Mouse (Mus musculus) adrenal gland (tissue): ENCODE results near the gene Armc8.

ENCODE experiments used
- intact Hi-C: fragments of 180-260 bp; cut with DNase I; formaldehyde crosslinking; loops from one replicate; pipeline ENCODE4 v1.15.1; 2025

Armc8 gene

GRCm38 (mm10) chr9:99449886-99450647, 118.6 kb downstream of the Armc8 start:
- intact Hi-C loops, result loop anchor here (5.0 to 10.0 kb wide), 3 partner anchors 73 to 388 kb away; partner anchors contain the start of gene Cep70

DNA sequence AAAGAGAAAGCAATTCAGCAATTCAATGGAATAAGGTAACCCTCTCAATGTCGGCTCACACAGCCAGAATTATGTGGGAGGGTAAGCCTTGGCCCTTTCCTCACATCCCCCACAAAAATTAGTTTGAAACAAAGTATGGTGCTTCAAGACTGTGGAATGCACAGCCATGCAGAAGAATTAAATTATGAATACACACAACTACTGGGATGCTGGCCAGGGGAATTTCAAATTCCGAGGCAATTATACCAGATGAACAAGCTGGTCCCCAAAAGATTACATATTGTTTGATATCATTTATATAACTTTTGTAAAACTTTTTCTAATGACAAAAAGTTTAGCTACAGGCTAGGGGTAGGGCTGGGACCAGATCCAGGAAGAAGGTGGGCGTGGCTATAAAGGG, 121.4 kb downstream of the Armc8 start:
- intact Hi-C loops, result loop anchor here (10.0 kb wide), 1 partner anchor 203 kb away; the partner anchor contains the start of gene Cep70

- intact Hi-C loops, result loop anchor here (10.0 kb wide), 1 partner anchor 201 kb away; the partner anchor contains the start of gene Cep70
Observed at GRCm38 (mm10) chr9:99446259-99446658, 122.4 kb downstream of the Armc8 start.

DNA sequence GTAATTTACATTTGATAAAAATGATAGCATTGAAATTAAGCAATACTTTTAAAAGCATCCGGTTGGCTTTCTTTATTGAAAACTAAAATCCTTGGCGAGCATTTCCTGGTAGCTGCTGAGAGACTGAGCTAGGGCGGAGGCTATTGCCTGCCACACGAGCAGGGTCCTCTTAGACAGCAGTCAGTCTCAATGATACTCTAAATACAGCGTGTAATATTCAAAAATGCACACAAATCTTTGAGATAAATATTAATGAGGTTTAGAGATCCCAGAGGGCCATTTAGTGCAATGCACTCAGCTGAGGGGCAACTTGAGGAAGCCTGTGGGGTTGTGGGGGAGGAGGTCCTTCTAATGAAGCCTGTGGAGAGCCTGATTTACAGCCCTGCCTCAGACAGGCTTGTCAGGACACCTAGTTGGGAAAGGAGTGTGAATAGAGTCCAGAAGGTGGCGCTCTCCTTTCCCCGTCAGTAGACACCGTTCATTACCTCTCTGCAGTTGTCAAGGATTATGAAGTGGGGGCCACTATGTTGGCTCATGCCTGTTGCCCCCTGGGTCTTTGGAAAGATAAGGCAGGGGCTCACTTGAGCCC, 124.0 kb downstream of the Armc8 start:
- intact Hi-C loops, result loop anchor here (10.0 kb wide), 1 partner anchor 200 kb away; the partner anchor contains the start of gene Cep70

GRCm38 (mm10) chr9:99441647-99442433, 126.9 kb downstream of the Armc8 start:
- intact Hi-C loops, result loop anchor here (10.0 kb wide), 1 partner anchor 197 kb away; the partner anchor contains the start of gene Cep70

DNA sequence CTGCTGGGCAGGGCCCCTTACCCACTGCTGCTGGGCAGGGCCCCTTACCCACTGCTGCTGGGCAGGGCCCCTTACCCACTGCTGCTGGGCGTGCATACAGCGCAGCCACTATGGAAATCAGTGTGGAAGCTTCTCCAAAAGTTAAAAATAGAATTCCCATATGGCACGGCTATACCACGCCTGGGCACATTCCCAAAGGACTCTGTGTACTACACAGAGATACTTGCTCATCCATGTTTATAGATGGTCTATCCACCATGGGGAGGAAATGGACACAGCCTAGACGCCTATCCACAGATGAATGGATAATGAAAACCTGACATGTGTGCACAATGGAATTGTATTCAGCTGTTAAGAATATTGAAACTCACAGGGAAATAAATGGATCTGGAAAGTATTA, 127.8 kb downstream of the Armc8 start:
- intact Hi-C loops, result loop anchor here (10.0 kb wide), 1 partner anchor 196 kb away; the partner anchor contains the start of gene Cep70

GRCm38 (mm10) chr9:99439064-99439463, 129.6 kb downstream of the Armc8 start:
- intact Hi-C loops, result loop anchor here (5.0 kb wide), 1 partner anchor 47 kb away; no protein-coding TSS in a partner anchor

DNA sequence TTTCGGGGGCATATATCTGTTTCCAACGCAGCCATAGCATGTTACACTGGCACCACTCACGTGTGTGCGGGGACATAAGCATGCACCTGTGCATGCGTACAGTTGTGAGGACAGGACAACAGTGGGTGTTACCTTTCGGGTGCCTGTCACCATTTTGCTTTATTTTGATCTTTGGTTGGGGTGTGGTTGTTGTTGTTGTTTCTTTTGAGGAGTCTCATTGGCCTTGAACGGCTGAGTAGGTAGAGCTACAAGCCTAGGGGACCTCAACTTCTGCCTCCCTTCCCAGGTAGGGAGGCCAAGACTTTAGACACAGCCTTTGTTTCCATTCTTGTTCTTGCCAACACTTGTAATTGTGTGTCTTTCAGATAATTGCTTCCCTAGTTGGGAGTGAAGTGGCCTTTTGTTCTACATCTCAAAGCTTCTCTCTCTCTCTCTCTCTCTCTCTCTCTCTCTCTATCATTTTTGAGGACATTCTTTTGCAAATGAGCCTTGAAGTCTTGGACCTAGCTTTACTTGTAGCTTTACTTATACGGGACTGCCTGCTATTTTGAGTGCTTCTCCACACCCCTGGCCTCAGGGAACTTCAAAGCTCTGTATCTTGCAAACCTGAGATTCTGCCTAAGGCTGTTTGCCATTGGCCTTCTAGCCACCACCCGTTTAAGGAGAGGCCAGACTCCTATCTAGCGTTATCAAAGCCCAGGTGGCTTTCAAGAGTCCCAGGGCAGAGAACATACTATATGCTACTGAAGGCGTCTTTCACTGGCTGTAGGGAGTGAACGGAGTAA, 130.7 kb downstream of the Armc8 start:
- intact Hi-C loops, result loop anchor here (5.0 kb wide), 1 partner anchor 46 kb away; no protein-coding TSS in a partner anchor

- intact Hi-C loops, result loop anchor here (5.0 kb wide), 1 partner anchor 45 kb away; no protein-coding TSS in a partner anchor
Observed at GRCm38 (mm10) chr9:99437031-99437764, 131.5 kb downstream of the Armc8 start, which contains the start of gene Mras. TSS of gene Mras (minus strand) at chr9:99437381.

DNA sequence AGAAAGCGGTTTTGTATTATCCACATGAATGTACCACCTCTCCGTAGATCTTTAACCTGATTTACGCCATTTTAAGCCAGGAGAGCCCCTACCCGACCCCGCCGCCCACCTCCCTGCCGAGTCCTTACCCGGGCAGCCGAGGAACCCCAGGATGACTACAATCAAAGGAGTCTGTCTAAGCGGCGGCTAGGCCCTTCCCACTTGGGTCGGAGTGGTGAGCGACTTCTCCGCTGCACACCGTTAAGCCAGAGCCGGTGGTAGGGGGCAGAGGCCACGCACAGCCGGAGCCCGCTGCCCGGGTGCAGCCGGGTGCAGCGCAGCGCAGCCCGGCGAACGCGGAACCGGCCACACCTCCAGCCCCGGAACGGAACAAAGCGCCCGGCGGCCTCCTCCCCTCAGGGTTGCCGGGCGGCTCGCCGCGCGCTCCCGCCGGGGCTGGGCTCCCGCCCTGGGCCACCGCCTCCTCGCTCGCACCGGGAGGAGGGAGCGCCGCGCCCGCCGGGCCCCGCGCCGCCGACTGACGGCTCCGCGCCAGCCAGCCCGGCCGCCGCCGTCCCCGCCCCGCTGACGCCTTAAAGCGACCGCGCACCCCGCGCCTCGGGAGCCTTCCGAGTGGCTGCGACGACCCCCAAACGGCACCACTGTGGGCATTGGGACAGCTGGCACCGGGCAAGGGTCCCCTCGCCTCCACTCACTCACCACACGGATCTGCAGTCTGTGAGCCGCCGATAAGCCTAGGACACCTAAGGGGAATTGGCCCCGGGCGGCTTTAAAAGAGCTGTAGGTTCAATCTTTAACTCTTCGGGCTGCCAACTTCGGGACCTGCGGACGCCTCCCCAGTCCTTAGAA, 132.3 kb downstream of the Armc8 start:
- intact Hi-C loops, result loop anchor here (5.0 kb wide), 1 partner anchor 44 kb away; no protein-coding TSS in a partner anchor

GRCm38 (mm10) chr9:99435619-99436181, 133.0 kb downstream of the Armc8 start:
- intact Hi-C loops, result loop anchor here (5.0 kb wide), 1 partner anchor 43 kb away; no protein-coding TSS in a partner anchor

DNA sequence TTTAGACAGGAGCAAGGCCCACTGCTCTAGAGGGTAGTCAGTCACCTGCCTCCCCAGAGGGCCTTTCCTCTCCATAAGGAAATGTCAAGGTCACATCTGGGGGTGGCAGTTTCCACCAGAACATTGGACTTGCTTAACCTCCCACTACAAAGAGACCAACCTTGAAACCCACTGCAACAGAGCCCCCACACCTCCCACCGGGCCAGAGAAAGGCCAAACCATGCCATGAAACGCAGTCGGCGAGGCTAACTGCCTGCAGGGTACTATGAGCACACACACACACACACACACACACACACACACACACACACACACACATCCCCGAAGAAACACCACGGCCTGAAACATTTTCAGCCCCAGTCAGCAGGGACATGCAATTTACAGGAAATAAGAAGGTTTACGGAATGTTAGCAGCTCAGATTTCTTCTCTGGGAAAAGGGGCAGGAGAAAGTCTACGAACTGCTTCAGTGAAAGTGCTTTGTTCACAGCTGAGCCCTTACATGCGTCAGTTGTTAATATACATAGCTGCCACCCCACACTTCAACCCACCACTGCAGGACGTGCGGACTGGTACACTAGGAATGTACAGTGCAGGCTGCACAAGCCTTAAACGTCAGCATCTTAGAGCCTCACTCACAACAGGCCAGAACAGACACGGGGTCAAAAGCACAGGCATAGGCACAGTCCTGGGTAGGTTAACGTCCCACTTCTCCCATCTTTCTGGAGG, 133.6 kb downstream of the Armc8 start:
- intact Hi-C loops, result loop anchor here (5.0 kb wide), 1 partner anchor 43 kb away; no protein-coding TSS in a partner anchor

DNA sequence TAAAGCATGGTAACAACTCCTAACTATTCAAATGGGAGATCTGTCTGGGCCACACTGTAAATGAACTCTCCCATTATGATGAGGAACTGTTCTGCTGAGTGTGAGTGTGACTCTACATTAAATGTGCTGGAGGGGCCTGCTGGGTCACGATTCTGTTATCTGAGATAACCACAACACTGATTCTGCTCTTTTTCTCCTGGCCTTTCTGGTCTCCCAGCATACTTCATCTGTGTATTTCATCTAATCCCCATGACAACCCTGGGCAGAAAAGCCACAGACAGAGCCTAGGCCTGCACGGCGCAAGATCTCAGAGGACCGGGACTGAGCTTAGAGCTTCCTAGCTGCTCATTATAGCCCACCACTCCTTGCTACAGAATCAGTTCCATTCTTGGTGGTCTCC, 136.2 kb downstream of the Armc8 start:
- intact Hi-C loops, result no loop called here

DNA sequence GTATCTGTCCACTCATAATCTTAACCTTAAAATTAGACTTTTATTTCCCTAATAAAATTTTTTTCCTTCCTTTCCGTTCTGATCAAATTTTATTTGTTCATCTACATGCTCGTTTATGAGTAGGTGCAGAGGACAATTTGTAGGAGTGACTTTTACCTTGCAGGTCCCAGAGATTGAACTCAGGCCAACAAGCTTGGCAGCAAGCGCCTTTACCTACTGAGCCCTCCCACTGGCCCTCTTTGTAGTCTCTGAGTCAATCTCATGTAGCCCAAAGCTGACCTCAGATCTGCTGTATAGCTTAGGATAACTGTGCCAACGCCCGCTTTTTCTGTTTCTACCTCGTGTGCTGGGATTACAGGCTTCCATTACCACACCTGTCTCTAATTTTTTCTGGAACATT, 136.7 kb downstream of the Armc8 start:
- intact Hi-C loops, result no loop called here

GRCm38 (mm10) chr9:99431346-99431745, 137.4 kb downstream of the Armc8 start:
- intact Hi-C loops, result no loop called here

DNA sequence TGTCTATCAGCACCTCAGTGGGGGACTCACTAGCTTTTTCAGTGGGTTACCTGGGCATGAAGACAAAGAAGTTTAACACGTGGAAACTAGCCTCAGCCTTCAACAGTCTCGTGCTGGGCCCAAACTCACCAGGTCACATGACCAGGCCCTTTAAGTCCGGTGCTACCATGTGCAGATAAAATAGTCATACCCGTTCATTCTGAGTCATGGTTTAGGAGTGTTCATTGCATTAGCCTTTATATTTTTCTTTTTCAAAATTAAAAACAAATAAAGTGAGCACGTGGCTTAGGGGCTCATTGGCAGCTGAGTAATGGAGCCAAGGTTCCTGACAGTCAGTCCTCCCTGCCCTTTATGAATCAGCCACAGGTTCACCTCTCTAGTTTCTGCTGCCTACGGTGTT, 137.9 kb downstream of the Armc8 start:
- intact Hi-C loops, result no loop called here

- intact Hi-C loops, result no loop called here
Observed at GRCm38 (mm10) chr9:99429845-99430244, 138.9 kb downstream of the Armc8 start.
